Mouse (Mus musculus): ENCODE measurements around the gene Ccdc182. TPM values are rescaled to one million over a fixed set of nuclear protein-coding genes. Genes with fewer than 3 reads are reported as not detected.

Gene Ccdc182
- polyA plus RNA-seq, 1 experiment from 2014 or later, result not detected

DNA sequence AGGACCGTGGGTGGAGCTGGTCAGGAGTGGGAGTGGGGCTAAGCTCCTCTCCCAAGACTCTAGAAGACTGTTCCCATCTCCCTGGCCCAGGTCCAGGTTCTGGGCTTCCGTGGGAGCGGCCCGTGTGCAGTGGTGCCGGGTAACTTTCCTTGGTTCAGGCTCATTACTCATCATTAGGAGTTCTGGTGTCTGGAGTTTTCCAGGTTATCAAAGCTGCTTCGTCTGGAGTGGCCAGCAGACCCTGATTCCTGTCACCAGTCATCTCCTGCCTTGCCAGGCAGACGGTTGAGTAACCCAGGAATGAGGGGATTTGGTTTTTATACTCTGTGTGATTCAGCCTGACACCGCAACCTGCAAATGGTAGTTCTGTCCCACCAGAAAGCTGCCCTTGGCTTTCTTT is 7.8 kb upstream of the Ccdc182 start:
- 0 out of 2 replicates have a peak, but pooled peaks cover 3% of the 10 kb centered on the region for H3K27me3 ChIP-seq
- peaks cover 9% of the 10 kb centered on the region for H3K4me1 ChIP-seq
- H3K9ac ChIP-seq, result no peak overlapping the region
- ATAC-seq (ENCODE audit: insufficient number of reproducible peaks, low FRiP score, low TSS enrichment, low read depth), result no peak
- no peaks in the 10 kb centered on the region for H3K9me3 ChIP-seq
- H3K27ac ChIP-seq, result no peak overlapping the region
- no peak overlapping the region for H3K4me2 ChIP-seq
- no peak overlapping the region for H3K4me3 ChIP-seq
- no peaks in the 10 kb centered on the region for H3K36me3 ChIP-seq
- 56% methylated on average over 8 of the region's 8 CpGs for WGBS

DNA sequence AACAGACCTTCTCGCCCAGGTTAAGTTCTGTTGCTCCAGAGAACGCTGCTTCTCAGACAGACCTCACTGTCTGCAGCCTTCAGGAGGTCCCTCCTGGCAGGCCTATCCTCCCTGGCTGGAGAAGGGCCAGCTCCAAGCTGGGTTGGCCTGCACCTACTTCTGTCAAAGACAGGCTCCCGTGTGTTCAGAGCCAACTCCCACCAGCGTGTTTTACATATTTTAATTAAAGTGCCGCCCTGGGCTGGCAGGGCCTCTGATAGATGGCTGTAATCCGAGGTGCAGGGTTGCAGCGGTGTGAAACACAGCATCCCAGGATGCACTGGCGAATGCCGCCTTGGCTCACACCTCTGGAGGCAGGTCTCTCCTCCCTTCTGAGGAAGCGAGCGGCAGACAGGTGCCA is 5.5 kb upstream of the Ccdc182 start:
- WGBS, result 25% methylated on average over 11 of the region's 11 CpGs
- peaks cover 10% of the 10 kb centered on the region for H3K4me1 ChIP-seq
- H3K9me3 ChIP-seq, result no peaks in the 10 kb centered on the region
- H3K4me3 ChIP-seq, result no peak overlapping the region
- H3K27me3 ChIP-seq, result peaks cover 20% of the 10 kb centered on the region; the same call in 1 of the 2 replicates
- ATAC-seq (ENCODE audit: insufficient number of reproducible peaks, low FRiP score, low TSS enrichment, low read depth), result peak; percentile 55; the same call in 1 of the 2 replicates
- no peak overlapping the region for H3K4me2 ChIP-seq
- H3K36me3 ChIP-seq, result no peaks in the 10 kb centered on the region
- no peak overlapping the region for H3K27ac ChIP-seq
- no peak overlapping the region for H3K9ac ChIP-seq

DNA sequence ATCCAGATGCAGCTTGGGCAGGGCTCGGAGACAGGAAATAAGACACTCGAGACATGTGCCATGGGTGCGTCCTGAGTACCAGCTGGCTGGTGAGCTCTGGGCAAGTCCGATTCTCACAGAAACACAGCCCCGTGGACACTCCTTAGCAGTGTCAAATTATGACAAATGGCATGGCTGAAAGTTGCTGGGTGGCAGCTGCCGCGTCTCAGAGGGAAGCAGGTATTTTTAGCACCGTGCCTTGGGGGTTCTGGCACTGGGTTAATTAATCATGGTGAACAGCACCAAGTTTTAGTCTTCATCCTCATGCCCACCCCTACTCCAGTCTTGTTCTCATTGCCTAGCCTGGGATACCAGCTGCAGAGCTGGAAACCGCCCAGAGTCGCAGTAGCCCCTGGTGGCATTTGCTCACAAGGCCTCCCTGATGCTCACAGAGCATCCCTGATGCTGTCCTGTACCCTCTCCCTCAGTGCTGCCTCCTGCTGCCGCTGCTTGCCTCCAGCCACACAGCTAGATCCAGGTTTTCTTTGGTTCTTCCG is 5.0 kb upstream of the Ccdc182 start:
- Histone ChIP-seq H3K27me3 (peaks cover 23% of the 10 kb centered on the region; the same call in 1 of the 2 replicates), H3K4me3 (no peak overlapping the region), H3K9ac (no peak overlapping the region), H3K36me3 (no peaks in the 10 kb centered on the region), H3K27ac (no peak overlapping the region), H3K9me3 (no peaks in the 10 kb centered on the region), H3K4me1 (peaks cover 15% of the 10 kb centered on the region), H3K4me2 (no peak overlapping the region)
- ATAC-seq (ENCODE audit: insufficient number of reproducible peaks, low FRiP score, low TSS enrichment, low read depth), result 0 out of 2 replicates have a peak, but pooled peaks have one; percentile 14
- 30% methylated on average over 12 of the region's 12 CpGs for WGBS

DNA sequence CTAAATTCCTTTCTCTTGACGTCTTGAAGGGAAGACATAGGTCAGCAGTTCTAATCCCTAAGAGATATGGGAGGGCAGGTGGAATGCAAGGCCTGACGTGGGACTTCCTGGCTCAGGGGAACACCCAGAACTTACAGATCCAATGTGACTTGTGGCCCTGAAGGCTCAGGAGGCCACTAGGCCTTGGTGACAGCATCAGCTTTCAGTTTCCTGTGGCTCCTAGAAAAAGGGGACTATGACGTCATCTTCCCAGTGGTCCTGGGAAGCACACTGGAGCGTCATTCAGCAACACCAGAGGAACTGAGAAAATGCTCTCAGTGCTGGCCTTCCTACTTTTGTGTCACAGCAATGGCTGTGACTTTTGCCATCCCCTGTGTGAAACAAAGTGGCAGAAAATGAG is 2.6 kb upstream of the Ccdc182 start:
- no peak for ATAC-seq (ENCODE audit: insufficient number of reproducible peaks, low FRiP score, low TSS enrichment, low read depth)
- Histone ChIP-seq H3K36me3 (no peaks in the 10 kb centered on the region), H3K27ac (no peak overlapping the region), H3K4me1 (peaks cover 22% of the 10 kb centered on the region), H3K27me3 (peaks cover 40% of the 10 kb centered on the region), H3K4me2 (no peak overlapping the region), H3K4me3 (no peak overlapping the region), H3K9me3 (no peaks in the 10 kb centered on the region), H3K9ac (no peak overlapping the region)
- WGBS, result 65% methylated on average over 4 of the region's 4 CpGs

DNA sequence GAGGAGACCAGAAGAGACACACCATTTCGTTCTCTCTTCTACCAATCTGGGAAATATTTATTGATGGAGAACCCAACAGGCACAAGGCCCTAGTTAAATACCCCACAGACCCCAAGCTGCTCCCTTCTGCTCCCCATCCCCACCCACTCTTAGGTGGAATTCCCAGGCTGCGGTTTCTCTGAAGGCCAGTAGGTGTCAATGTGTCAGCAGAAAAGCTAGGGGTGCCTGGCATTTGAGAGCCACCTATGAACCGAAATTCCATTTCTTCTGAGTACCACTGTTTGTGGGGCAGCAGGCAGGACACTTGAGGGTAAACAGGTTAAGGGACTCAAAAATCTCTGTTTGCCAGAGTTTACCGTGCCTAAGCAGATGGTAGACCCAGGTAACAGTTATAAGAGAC is 2.2 kb upstream of the Ccdc182 start:
- H3K36me3 ChIP-seq, result no peaks in the 10 kb centered on the region
- H3K27ac ChIP-seq, result no peak overlapping the region
- ATAC-seq (ENCODE audit: insufficient number of reproducible peaks, low FRiP score, low TSS enrichment, low read depth), result no peak
- peaks cover 22% of the 10 kb centered on the region for H3K4me1 ChIP-seq
- no peaks in the 10 kb centered on the region for H3K9me3 ChIP-seq
- no peak overlapping the region for H3K9ac ChIP-seq
- no peak overlapping the region for H3K4me2 ChIP-seq
- no peak overlapping the region for H3K4me3 ChIP-seq
- 44% methylated on average over 4 of the region's 4 CpGs for WGBS
- H3K27me3 ChIP-seq, result peaks cover 40% of the 10 kb centered on the region

DNA sequence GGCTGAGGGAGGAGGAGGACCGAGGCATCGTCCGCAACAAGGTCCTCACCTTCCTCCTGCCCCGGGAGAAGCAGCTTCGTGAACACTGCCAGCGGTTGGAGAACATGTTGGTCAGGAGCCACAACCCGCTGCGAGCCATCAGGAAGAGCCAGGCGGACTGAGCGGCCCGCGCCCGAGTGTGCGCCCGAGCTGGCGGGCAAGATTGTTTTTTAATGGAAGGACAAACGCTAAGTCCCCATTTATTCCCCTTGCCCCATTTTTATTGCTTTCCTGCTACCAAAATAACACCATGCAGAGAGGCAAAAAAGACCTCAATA is 494 bp downstream of the Ccdc182 start:
- H3K27ac ChIP-seq, result no peak overlapping the region
- peak overlapping the region; percentile 44 for H3K4me2 ChIP-seq
- 14% methylated on average over 17 of the region's 17 CpGs for WGBS
- H3K36me3 ChIP-seq, result no peaks in the 10 kb centered on the region
- no peaks in the 10 kb centered on the region for H3K9me3 ChIP-seq
- H3K9ac ChIP-seq, result no peak overlapping the region
- no peak for ATAC-seq (ENCODE audit: insufficient number of reproducible peaks, low FRiP score, low TSS enrichment, low read depth)
- peaks cover 13% of the 10 kb centered on the region for H3K4me1 ChIP-seq
- H3K27me3 ChIP-seq, result peaks cover 45% of the 10 kb centered on the region
- H3K4me3 ChIP-seq, result peak overlapping the region; percentile 21

DNA sequence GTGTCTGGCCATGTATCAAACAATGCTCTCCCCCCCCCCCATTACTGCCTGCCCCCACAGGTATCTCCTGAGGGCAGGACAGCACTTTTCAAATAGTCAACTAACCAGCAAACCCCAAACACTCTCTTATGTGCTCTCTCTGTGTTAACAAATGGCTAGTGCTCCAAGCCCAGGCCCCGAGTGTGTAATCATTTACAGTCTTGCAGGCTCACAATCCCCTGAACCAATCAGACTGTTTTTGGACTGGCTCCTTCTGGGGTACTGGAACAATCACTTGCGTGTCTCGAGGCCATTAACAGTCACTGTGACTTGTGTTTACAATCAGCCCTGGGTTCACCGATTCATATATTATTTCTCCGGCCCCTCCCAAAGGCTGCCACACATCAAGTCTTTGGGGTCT is 1.4 kb downstream of the Ccdc182 start:
- 48% methylated on average over 5 of the region's 5 CpGs for WGBS
- ATAC-seq (ENCODE audit: insufficient number of reproducible peaks, low FRiP score, low TSS enrichment, low read depth), result no peak
- no peak overlapping the region for H3K9ac ChIP-seq
- H3K4me3 ChIP-seq, result no peak overlapping the region
- H3K27ac ChIP-seq, result no peak overlapping the region
- peaks cover 55% of the 10 kb centered on the region for H3K27me3 ChIP-seq
- H3K4me1 ChIP-seq, result peaks cover 13% of the 10 kb centered on the region
- H3K36me3 ChIP-seq, result no peaks in the 10 kb centered on the region
- no peak overlapping the region for H3K4me2 ChIP-seq
- H3K9me3 ChIP-seq, result no peaks in the 10 kb centered on the region

DNA sequence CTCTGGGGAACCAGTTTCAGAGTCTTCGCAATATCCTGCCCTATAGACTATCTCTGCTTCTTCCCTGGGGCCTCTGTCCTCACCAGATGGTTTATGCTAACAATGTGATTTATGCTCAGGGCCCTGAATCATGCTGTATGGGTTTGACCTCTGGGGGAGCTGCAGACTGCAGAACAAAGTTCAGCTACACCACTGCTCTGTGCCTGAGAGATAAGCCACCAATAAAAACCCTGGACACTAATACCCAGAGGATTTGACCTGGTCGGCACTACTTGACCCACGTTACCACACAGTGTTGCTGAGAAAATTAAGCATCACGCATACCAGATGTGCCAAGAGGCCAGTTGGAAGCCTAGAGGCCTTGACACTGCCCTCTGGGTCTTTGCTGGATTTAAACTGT is 3.7 kb downstream of the Ccdc182 start:
- WGBS, result 37% methylated on average over 4 of the region's 4 CpGs
- ATAC-seq (ENCODE audit: insufficient number of reproducible peaks, low FRiP score, low TSS enrichment, low read depth), result no peak
- Histone ChIP-seq H3K4me2 (no peak overlapping the region), H3K9me3 (no peaks in the 10 kb centered on the region), H3K27ac (no peak overlapping the region), H3K4me3 (no peak overlapping the region), H3K9ac (no peak overlapping the region), H3K36me3 (no peaks in the 10 kb centered on the region), H3K27me3 (peaks cover 54% of the 10 kb centered on the region), H3K4me1 (peaks cover 13% of the 10 kb centered on the region)

DNA sequence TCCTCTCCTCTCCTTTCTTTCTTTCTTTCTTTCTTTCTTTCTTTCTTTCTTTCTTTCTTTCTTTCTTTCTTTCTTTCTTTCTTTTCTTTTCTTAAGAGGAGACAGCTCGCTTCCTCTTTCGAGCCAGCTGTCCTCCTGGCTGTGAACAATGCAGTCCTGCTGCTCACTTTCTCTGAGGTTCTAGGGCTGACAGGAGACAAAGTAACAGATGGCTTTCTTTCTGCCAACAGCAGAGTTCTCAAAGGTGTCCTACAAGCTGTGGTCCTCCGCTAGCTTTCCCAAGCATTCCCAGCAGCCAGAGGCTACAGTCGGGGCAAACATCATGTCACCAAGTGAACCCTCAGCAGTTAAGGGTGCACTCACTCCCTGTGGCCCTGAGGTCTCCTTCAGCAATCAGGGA is 5.5 kb downstream of the Ccdc182 start:
- Histone ChIP-seq H3K27me3 (peaks cover 43% of the 10 kb centered on the region), H3K4me2 (no peak overlapping the region), H3K36me3 (no peaks in the 10 kb centered on the region), H3K9me3 (no peaks in the 10 kb centered on the region), H3K9ac (no peak overlapping the region), H3K4me1 (peaks cover 2% of the 10 kb centered on the region), H3K27ac (no peak overlapping the region), H3K4me3 (no peak overlapping the region)
- WGBS, result 85% methylated on average over 4 of the region's 4 CpGs
- no peak for ATAC-seq (ENCODE audit: insufficient number of reproducible peaks, low FRiP score, low TSS enrichment, low read depth)

DNA sequence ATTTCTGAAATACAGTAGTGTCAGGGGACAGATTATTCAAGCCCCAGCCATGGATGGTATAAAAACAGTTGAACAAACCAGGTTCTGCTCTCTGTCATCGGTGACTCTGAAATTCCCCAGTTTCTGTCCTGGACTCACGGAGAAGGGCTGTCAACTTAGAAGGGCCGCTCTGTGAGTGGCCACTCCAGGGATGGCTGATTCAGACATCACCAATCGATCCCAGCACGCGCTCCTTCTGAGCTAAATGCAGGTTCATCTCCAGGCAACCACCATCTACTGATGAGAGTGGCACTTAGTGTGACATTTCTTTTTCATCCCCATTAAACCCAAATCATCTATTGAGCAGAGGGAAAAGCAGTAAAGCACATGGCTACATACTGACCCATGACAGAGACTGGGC is 7.8 kb downstream of the Ccdc182 start:
- no peak overlapping the region for H3K4me3 ChIP-seq
- H3K9me3 ChIP-seq, result no peaks in the 10 kb centered on the region
- H3K27ac ChIP-seq, result no peak overlapping the region
- 51% methylated on average over 6 of the region's 6 CpGs for WGBS
- H3K27me3 ChIP-seq, result peaks cover 34% of the 10 kb centered on the region
- no peak overlapping the region for H3K4me2 ChIP-seq
- no peak for ATAC-seq (ENCODE audit: insufficient number of reproducible peaks, low FRiP score, low TSS enrichment, low read depth)
- no peaks in the 10 kb centered on the region for H3K36me3 ChIP-seq
- no peaks in the 10 kb centered on the region for H3K4me1 ChIP-seq
- no peak overlapping the region for H3K9ac ChIP-seq

DNA sequence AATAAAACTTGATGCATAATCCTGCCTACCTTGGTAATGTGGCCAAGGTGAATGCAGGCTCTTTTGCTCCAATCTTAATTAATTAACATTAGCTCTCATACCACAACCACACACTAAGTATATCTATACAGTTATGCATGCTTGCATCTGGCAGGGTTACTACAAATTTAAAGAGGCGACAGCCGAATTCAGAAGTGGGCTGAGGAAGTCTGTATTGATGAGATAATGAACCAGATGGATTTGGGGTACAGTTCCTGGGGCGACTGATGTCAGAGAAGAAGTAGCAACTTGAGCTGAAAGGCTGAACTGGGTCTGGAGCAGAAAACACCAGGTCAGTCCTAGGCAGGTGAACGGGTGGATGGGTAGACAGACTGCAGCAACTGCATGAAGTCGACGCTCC is 11.9 kb downstream of the Ccdc182 start:
- Histone ChIP-seq H3K9ac (no peak overlapping the region), H3K27ac (no peak overlapping the region), H3K36me3 (no peaks in the 10 kb centered on the region), H3K4me2 (no peak overlapping the region), H3K4me1 (peaks cover 5% of the 10 kb centered on the region; the same call in 1 of the 2 replicates), H3K4me3 (no peak overlapping the region), H3K27me3 (peaks cover 29% of the 10 kb centered on the region), H3K9me3 (no peaks in the 10 kb centered on the region)
- WGBS, result 80% methylated on average over 6 of the region's 6 CpGs
- no peak for ATAC-seq (ENCODE audit: insufficient number of reproducible peaks, low FRiP score, low TSS enrichment, low read depth)

DNA sequence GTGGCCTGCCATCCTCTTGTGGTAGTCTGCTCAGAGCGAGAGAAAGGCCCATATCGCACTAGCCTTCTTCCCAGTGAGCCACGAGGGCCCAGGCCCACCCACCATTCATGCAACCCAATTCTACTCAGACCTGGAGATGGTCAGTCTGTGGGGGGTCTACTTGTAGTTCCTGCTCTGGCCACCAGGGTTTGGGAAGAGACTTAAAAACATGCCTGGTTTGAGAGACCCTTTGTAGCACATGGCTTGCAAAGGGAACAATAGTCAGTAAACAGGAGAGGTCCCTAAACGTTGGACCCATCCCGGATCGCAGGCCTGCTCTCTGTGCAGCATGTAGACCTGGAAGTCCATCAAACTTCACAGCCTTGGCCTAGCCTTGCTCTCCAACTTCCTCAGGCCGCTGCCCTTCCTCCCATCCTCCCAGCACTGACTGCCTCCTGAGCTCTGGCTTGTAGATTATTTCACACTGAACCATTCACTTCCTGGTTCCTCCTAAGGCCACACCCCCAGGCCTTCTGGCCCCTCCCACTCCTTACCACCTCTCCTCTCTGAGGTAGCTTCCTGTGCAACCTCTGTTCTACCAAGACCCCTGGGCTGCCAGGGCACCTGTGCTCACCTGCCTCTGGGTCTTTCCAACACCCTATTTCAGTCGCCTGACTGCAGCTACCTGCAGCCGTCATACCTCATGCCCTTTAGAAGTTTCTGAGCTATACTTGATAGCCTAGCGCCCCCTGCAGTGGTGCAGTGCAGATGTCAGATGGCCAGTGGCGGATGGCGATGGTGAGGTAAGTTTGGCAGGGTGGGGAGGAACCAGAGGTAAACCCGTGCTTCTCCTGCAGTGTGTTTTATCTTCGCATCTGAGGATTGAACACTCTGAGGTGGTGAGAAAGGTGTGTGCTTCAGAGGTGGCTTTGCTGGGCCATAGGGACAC is 14.0 kb downstream of the Ccdc182 start:
- Histone ChIP-seq H3K4me1 (peaks cover 5% of the 10 kb centered on the region; the same call in 1 of the 2 replicates), H3K4me2 (no peak overlapping the region), H3K27ac (no peak overlapping the region), H3K36me3 (no peaks in the 10 kb centered on the region), H3K4me3 (no peak overlapping the region), H3K27me3 (peaks cover 22% of the 10 kb centered on the region), H3K9ac (no peak overlapping the region), H3K9me3 (no peaks in the 10 kb centered on the region)
- 81% methylated on average over 14 of the region's 14 CpGs for WGBS
- no peak for ATAC-seq (ENCODE audit: insufficient number of reproducible peaks, low FRiP score, low TSS enrichment, low read depth)
